Mouse (Mus musculus): Measurements from ENCODE around the gene Cep131.

Cep131 gene

DNA sequence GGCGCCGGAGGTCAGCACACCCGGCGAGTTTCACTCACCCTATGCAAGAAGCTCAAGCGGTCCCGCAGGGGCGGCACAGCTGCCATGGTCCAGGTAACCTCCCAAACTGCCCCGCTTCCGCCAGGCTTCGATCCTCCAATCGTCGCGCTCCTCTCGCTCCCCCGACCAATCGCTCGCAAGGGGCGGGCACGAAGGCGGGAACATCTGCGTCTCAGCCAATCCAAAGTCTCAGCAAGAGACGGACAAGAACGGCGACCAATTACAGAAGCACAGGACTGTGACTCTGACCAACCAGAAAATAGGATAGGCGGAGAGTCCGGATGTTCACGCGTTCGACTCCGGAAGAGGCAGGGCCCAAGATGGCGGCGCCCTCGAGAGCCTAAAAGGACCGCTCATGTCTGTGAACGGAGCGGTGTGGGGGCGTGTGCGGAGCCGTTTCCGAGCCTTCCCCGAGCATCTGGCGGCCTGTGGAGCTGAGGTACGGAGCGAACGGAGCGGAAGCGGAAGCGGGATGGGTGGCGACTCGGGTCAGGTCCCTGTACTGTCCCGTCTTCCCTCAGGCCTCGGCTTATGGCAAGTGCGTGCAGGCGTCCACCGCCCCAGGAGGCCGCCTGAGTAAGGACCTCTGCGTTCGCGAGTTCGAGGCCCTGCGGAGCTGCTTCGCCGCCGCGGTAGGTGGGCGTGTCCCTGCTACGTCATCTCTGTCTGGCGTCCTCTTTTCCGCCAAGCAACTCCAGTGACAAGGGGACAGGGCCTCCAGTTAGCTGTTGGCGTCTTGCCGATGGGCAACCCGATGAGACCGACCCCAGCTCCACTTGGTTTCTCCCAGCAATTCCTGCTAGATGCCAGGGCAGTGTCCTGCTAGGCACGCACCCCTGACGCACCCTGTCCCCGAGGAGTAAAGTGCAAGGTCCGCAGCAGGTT lies 12.2 kb upstream of the Cep131 start, which contains the start of the genes Tepsin and Ndufaf8:
Gene Tepsin (minus strand): TSS at position 144 of the 924 bp plus-strand sequence.
Gene Ndufaf8 (plus strand): TSS at position 341 of the 924 bp plus-strand sequence.
- peak; percentile 97 for DNase-seq (ENCODE audit: low spot score)

DNA sequence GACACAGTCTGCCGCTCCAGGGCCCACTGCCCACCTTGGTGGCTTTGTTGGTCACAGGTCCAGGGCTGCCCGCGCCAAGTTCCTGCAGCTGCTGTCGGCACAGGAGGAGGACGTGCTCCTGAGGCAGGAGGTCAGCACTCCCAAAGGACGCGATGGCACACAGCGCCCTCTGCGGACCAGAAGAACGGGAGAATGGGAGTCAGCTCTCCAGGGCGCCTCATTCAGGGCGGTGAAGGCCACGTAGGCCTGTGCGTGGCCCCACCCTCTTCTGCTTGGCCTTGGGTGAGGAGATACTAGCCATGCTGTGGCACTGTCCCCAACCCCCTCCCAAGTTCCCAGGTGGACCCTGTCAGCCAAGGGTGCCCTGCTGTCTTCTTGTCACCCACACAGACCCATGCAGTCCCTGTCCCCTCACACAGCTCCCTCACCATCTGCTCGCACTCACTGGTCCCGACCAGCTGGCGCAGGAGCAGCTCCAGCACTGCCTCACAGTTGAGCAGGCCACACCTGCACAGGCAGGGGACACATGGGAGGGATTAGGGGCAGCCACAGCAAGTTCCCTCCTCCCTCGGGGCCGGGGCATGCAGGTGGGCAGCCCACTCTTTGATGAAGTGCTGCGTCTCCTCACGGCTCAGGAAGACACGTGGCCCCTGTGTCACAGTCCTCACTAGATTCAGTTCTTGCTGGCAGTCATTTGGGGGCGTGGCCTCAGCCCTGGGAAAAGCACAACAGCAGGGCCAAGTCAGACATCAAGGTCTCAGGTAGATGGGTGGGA lies 6.4 kb upstream of the Cep131 start:
- no peak for DNase-seq (ENCODE audit: low spot score)

DNA sequence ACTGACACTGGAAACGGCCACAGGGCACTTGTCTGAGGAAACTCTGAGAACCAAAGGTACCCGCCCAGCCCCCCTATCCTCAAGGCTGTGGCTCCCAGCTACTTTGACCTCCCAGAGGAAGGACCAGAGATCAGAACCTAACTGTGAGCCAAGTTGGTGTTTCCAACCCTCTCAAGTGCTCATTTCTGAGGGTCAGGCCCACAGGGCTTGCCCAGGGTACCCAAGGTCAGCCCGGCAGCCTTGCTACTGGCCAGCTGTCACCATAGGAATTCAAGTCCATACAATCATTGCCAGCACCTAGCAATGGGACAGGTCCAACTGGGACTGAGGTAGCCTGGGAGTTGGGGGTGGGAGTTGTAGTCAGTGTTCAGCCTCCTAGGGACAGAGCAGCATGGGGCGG lies 4.0 kb upstream of the Cep131 start:
- no peak for DNase-seq (ENCODE audit: low spot score)

DNA sequence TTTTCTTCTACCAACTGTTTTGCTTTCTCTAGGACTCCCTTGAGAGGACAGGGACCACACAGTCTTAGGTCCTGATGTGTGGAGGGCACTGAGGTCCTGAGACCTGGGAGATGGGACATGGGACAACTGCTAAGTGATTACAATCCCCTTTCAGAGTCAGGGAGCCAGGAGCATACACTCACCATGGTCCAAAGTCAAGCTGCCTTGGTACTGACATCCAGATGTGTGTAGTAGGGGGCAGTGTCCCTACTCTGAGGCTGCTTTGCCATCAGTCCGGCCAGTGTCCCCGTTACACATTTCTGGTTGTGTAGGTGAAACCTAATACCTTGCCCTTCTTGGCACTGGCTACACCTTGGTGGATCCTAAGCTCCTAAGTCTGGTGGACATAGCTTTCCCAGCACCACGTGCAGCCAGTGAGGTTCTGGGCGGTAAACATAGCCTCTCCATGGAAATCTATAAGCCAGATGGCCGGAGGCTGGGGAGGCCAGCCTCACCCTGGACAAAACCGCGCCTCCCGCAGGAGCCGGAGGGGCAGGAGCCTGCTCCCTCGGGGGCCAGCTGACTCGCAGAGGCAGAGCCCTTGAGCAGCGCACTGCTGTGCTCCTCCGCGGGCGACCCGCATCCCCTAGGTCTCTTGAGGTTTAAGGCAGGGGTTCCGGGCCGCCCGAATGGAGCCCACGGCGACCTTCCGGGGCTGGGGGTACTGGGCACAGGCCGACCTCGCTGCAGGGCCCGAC lies 568 bp downstream of the Cep131 start:
- DNase-seq (ENCODE audit: low spot score), result no peak

DNA sequence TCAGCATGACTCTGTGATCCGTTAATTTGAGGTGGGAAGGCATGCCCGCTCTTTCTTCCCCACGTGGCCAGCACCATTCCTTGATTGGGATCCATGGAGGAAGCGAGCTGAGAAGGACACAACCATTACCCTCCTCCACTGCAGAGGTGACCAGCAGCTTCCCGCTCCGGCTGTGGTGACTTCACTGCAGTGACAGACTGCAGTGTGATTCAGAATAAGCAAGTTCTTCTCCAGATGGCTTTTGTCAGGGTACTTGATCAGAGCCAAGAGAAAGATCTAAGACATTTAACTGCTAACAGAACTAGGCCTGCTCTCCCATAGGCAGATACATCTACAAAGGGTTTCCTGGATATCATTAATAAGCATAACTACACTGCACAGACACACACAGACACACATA lies 6.3 kb downstream of the Cep131 start:
- DNase-seq (ENCODE audit: low spot score), result no peak

DNA sequence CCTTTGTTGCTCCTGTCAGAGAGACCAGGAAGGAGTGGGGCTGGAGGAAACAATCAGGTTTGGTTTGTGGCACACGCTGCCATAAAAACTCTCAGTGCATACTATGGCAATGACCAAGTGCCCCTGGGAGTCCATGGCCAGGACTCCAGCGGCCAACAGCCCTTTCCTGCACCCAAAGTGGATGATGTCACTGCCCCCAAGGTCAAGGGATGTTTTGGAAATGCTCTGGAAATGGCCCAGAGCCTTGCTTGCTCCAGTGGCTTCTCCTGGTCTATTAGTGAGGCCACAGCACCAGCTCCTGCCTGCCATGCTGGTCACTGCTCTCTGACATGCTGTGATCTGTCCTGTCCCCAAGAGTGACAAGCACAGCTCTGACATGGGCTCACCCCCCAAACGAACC lies 10.4 kb downstream of the Cep131 start:
- DNase-seq (ENCODE audit: low spot score), result no peak

DNA sequence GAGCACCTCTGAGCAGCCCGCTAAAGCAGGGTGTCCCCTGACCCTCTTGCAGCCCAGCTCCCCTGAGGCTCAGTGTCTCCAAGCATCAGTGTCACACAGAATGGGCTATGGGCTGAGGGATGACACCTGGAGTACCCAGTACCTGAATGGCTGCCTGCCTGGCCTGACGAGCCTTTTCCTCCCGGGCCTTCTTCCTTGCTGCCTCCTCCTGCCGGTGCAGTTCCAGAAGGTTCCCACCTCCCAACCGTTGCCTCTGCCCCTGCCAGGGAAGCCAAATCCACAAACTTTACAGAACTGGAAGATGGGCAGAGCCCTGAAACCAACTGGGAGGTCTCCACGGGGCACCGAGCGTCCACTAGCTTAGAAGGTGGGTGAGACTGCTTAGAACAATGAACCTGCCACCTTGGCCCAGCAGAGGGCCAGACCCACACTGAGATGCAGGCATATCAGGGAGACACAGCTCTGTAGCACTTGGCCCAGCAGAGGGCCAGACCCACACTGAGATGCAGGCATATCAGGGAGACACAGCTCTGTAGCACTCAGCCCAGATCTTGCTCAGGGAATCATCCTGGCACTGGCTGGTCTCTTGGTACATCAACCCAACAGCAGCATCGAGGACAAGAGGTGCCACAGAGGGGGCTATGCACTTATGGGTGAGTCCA lies 13.5 kb downstream of the Cep131 start:
- no peak for DNase-seq (ENCODE audit: low spot score)

DNA sequence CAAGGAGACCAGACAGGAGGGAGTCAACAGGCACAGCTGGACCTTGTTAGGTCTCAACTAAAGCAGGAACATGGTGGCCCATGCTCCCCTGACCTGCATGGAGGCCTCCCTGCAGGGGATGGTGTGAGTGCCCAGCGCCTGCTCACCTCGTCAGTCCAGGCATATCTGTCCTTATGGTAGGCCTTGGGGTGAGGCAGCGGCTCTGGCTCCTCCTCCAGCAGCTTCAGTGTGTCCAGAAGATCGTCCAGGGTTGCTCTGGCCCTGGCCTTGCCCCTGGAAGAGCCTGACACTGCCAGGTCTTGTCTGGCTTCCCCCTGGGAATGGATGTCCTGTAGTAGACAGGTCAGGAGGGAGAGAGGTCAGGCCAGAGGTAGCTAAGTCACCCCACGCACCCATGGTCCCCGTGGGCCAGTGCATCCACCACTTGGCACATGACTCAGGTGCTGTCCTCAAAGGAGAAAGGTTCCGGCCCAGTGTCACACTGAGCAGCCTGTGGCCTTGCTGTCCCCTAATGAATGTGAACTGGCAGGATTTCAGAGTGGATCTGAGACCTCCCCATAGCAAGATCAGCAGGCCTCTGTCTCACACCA lies 14.8 kb downstream of the Cep131 start:
- DNase-seq (ENCODE audit: low spot score), result no peak

DNA sequence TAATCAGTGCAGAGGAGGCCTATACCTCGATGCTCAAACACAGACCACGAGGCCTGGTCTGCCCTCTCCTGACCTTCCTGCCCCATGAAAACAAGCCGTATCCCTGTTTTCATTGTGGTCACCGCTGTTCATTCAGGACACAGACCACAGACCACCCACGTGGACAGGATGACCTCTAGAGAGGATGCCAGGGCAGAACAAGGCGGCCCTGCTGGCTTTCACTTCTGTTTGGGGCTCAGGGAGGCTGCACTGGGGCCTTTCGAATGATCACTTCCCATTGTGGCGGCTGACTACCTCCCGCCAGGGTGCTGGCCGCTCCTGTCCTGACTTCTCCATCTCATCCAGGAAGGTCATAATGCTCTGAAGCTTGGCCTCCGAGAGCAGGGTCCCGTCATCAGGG lies 15.6 kb downstream of the Cep131 start:
- no peak for DNase-seq (ENCODE audit: low spot score)

DNA sequence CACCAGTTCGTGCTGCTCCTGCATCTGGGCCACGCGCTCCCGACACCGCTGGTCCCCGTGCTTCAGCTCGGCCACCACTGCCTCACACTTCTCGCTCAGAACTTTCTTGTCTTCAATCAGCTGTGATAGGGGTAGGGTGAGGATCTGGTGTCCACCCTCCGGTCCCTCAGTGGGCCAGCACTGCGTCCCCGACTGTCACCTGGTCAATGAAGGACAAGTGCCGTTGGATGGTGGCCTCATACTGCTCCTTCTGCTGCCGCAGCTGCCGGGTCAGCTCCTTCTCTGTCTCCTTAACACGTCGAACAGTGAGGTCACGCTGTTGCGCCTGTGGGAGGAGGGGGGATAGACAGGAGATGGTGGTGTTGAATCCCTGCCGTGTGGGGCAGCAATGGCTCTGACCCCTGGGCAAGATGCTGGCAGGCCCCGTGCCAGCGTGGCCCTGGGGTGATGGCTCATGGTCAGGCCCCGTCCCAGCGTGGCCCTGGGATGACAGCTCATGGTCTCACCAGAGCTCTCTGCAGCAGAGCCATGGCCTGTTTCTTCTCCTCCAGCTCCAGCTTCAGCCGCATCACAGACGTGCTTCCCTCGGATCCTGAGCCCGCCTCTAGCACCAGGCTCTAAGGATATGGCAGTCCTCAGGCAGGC lies 16.2 kb downstream of the Cep131 start:
- DNase-seq (ENCODE audit: low spot score), result no peak

DNA sequence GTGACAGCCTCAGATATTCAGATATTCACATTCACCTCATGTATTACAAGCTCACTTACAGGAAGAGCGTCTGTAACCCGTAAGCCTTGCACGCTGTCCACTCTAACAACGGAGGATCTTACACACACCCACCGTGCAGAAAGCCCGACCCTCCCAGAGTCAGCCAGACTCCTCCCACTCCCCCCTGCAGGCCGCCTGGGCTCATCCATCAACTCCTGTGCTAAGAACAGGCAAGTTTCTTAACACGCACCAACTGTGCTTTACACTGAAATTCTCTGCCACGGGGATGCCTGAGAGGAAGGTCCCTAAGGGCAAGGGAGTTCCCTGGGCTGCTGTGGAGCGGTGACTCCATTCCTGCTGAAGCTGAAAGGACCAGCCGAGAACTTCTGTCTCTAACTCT lies 17.4 kb downstream of the Cep131 start:
- DNase-seq (ENCODE audit: low spot score), result no peak

DNA sequence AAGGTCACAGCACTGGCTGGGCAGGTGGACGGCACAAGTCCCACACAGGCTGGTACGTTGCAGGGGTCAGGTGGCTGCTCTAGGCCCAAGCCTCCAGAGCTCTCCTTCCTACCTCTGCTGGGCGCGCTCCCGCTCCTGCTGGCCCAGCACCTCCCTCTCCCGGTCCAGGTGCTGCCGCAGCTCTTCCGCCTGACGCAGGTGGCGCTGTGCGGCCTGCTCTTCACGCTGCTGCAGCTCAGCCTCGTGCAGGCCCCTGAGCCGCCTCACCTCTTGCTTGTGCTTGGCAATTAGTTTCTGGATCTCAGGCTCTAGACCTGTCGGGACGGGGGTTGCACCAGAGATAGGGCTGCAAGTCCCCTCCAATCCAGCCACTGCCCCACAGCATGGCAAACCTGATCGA lies 18.8 kb downstream of the Cep131 start:
- DNase-seq (ENCODE audit: low spot score), result no peak

DNA sequence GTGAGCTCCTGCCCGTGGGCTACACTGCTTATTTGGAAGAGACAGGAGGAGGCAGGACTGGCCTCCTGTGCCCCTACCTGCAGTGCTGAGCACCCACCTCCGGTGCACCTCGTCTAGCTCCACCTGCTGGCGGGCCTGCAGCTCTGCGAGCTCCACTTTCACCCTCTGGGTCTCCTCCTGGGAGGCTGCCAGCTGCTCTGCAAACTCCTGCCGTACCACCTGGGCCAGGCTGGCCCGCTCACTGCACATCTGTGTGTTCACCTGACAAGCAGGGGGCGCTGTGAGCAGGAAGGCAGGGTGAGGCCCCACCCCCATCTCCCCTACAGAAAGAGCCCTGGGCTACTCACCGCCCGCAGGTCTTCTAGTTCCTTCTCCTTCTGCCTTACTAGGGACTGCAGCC lies 21.3 kb downstream of the Cep131 start:
- peak; percentile 13 for DNase-seq (ENCODE audit: low spot score)

DNA sequence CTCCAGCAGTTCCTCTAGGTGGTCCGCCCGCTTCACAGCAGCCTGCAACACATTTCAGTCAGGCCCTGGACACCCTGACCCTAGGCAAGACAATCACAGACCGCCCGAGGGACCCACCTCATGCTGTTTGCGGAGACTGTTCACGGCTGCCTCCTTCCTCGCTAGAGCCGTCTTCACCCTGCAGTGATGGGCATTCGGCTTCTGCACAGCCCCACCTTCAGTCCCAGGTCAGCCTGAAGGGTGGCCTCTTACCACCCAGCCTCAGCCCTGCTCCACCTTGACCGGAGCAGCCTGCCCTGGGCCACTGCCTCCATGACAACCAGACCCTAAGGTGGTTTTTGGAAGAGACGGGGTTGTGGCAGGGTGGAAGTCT lies 22.0 kb downstream of the Cep131 start:
- DNase-seq (ENCODE audit: low spot score), result no peak

DNA sequence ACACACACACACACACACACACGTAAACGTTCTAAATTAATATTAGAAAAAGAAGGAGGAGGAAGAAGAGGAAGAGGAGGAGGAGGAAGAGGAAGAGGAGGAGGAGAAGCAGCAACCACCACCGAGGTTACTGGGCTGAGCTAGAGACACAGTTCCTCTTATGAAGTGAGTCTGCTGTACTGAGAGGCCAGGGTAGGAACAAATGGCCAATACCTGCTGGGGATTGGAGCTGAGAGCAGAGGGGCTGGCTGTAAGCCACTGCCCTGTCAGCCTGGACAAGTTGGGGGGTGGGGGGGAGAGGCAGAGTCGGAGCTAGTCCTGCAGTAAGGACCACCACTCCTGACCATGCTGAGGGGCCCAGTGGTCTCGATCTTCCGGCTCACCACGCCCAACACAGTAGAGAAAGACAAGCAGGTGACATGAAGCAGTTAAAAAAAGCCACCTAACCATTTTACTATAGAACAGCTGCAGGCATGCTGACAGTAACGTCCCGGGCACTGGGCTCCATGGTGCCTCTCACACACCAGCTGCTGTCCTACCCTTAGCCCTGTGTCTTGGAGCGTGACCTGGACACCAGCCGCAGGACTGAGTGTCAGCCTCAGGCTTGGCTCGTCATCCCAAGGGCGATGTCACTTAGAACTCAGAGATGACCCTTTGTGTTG lies 22.5 kb downstream of the Cep131 start:
- no peak for DNase-seq (ENCODE audit: low spot score)

DNA sequence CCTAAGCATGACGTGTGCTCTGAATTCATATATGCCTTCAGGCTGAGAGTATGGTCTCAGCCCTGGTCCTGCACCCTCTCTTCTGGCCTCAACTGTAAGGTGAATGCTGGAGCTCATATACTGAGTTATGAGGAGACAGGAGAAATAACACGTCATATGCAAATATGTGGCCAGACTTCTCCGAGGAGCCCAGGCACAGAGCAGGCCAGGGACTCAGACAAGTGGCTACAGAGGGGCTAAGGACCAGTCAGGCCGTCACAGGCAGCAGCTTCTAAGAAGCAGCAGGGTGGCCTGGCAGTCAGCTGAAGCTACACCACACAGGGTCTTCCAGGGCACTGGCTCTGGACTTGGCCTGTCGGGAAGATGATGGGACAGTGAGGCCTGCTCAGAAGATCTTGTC lies 23.3 kb downstream of the Cep131 start:
- DNase-seq (ENCODE audit: low spot score), result no peak

DNA sequence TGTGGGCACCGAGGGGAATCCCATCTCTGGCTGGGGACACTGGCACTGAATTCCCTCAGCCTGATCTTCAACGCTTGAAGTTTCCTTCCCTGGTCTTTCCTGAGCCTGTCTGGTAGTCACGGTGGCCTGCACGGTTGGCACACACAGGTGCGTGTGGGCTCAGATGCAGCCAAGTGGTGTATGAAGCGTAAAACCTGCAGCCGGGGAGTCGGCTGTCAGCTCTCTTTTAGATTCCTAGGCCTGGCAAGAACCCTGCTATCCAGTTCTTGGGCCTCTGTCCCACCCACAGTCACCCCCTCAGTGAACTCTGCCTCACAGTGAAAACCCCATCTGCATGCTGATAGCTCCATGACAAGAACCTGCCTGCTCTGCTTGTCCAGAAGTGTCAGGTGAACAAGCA lies 26.0 kb downstream of the Cep131 start:
- DNase-seq (ENCODE audit: low spot score), result no peak

DNA sequence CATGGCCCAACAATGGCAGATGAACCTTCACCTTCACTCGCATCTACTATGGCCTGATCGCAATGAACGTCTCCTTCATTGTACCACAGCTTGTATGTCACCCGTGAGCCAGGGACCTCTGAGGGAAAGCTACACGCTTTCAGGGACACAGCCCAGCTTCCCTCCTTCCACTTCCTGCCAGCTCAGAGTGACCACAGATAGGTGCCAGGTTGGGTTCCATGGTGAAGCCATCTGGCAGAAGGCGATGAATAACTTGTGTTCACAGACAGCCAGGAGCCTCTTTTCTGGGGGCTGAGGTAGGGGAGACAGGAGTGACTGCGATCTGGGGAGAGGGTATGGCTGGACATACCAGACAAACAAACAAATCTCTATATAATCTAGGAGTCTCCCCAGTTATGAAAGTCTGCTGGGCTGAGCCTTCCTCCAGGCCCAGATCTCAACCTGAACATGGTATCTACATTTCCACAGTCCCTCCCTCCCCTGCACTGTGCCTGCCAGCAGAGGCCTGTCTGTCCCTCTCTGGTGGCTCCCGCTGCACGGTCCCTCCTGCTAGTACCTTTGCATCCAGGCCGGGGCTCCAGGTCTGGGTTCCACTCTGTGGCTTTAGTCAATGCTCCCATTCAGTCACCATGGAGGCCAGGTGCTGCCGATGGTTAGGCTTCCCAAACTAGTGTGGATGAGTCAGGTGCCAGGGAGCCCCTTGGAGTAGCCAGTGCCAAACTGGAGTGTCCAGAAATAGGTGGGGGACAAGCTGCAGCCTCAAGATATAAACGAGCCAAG lies 30.5 kb downstream of the Cep131 start:
- DNase-seq (ENCODE audit: low spot score), result no peak

DNA sequence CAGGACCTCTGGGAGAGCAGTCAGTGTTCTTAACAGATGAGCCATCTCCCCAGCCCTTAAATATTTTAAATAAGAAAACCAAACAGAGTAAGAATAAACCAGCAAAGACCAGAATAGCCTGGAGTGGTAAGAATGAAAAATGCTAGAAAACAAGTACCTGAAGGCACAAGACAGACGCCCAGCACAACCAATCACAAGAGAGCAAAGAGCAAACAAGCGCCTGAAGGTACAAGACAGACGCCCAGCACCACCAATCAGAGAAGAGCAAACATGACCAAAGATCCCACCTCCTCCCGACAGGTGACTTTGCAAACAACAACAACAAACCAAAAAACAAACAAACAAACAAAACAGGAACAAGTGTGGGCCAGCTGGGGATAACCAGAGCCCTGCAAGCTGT lies 32.8 kb downstream of the Cep131 start:
- DNase-seq (ENCODE audit: low spot score), result no peak

DNA sequence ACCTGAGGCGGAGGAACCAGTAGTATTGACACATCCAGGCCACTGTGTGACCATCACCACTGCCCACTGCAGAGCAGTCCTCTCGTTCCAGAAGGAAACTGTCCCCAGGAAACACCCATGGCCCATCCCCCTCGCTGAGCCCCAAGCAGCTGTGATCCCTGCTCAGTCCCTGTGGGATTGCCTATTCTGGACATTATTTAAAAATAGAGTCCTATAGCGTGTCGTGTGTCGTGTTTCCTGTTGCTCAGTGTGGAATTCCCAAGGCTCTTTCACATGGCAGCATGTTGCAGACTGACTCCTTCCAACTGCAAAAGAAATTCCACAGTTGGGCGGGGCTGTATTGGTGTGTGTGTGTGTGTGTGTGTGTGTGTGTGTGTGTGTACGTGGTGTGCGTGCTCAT lies 34.4 kb downstream of the Cep131 start:
- no peak for DNase-seq (ENCODE audit: low spot score)

Measured in c-Kit-positive CD71-positive TER-119-positive erythroid progenitor cells, embryonic 14.5 days (primary cell).